Mouse (Mus musculus) liver, adult 10 weeks (tissue): ENCODE measurements around the gene Hpse. TPM values are rescaled to one million over a fixed set of nuclear protein-coding genes. Genes with fewer than 3 reads are reported as not detected.

Experiments
- polyA plus RNA-seq: library from polyadenylated mRNA; stranded (reverse); fragments of 350-450 nt; fragmentation: Illumina TruSeq; extraction: RNeasy Lipid Tissue Mini Kit (QIAGEN cat#74804); gene quantifications from one replicate; pipeline ENCODE4 v1.2.3, GENCODE M21; 2014; ENCODE audit warnings: low read depth, low replicate concordance

The Hpse gene
- 3.5 TPM for polyA plus RNA-seq

GRCm38 (mm10) chr5:100719235-100720088 is at the start of gene Hpse:
Gene Hpse, minus strand, starts transcription at chr5:100719716.

GRCm38 (mm10) chr5:100674711-100675376 is 44.7 kb downstream of the Hpse start, which contains the start of gene Coq2:
Gene Coq2, minus strand, starts transcription at chr5:100675140.

Other genes with a start within 250 kb of the Hpse start
- 9.9 TPM for gene Lin54, start 219.1 kb downstream of the Hpse start, polyA plus RNA-seq
- gene Cops4, start 201.4 kb downstream of the Hpse start, polyA plus RNA-seq, result 43.6 TPM
- 10.2 TPM for gene Plac8, start 147.5 kb downstream of the Hpse start, polyA plus RNA-seq
- 14.4 TPM for gene Coq2, start 44.6 kb downstream of the Hpse start, polyA plus RNA-seq
- gene Helq, start 78.9 kb upstream of the Hpse start, polyA plus RNA-seq, result 2.6 TPM
- 135 TPM for gene Mrps18c, start 78.9 kb upstream of the Hpse start, polyA plus RNA-seq
- gene Abraxas1, start 101.2 kb upstream of the Hpse start, polyA plus RNA-seq, result 17.3 TPM
- 7.8 TPM for gene Gpat3, start 126.0 kb upstream of the Hpse start, polyA plus RNA-seq